Mouse (Mus musculus) thymus, postnatal 14 days (tissue): ENCODE data around the gene Gm11756.
"Not testable (repeated sequence)": the region's sequence is repeated elsewhere in the genome, so short reads cannot be mapped to it uniquely, and the experiment has no call there.

ENCODE experiments used
- DNase-seq: peaks from one replicate; pipeline ENCODE4 v3.0.0; 2021

The Gm11756 gene

GRCm38 (mm10) chr4:73920660-73921059 is at the start of gene Gm11756:
Gene Gm11756 (minus strand): TSS chr4:73920760.
- not testable (repeated sequence) for DNase-seq

GRCm38 (mm10) chr4:73950375-73950896 is 29.9 kb upstream of the Gm11756 start, which contains the start of gene 2310002L09Rik:
Gene 2310002L09Rik (minus strand): TSS chr4:73950846.
- DNase-seq = no peak

GRCm38 (mm10) chr4:73905853-73906252 is 14.7 kb downstream of the Gm11756 start, which contains the start of gene Gm13871:
Gene Gm13871 (minus strand): TSS chr4:73905953.
- DNase-seq = not testable (repeated sequence)

- DNase-seq = not testable (repeated sequence)
These were observed 29.5 kb downstream of the Gm11756 start, which contains the start of gene Gm11757 for GRCm38 (mm10) chr4:73891012-73891411. Gene Gm11757 (minus strand): TSS chr4:73891112.

- DNase-seq = not testable (repeated sequence)
These were observed 44.4 kb downstream of the Gm11756 start, which contains the start of gene Gm11758 for GRCm38 (mm10) chr4:73876166-73876565. Gene Gm11758 (minus strand): TSS chr4:73876266.
